Mouse (Mus musculus) forebrain, embryonic 12.5 days (tissue): ENCODE results near the gene Tgm4. TPM values are rescaled to one million over a fixed set of nuclear protein-coding genes. Genes with fewer than 3 reads are reported as not detected.

Experiments used
- ATAC-seq: fragments of 200-750 bp; cut with Nextera tagmentation; 2 replicates; pipeline ENCODE4 v1.8.0; 2017; ENCODE audit warnings: moderate TSS enrichment; ENCODE audit not compliant: low FRiP score
- H3K27ac ChIP-seq: fragments of 300-500 bp; sonication (generic); 2 replicates; pipeline ENCODE4 v1.5.1; 2016; ENCODE audit warnings: mild to moderate bottlenecking
- H3K27me3 ChIP-seq: fragments of 300-500 bp; sonication (generic); 2 replicates; pipeline ENCODE4 v1.6.1; 2016; ENCODE audit warnings: mild to moderate bottlenecking
- H3K36me3 ChIP-seq: fragments of 300-500 bp; sonication (generic); replicated peaks from 2 replicates; pipeline ENCODE4 v1.6.1; 2016; ENCODE audit warnings: mild to moderate bottlenecking
- H3K4me1 ChIP-seq: fragments of 300-500 bp; sonication (generic); 2 replicates; pipeline ENCODE4 v1.6.1; 2016
- H3K4me2 ChIP-seq: fragments of 300-500 bp; sonication (generic); 2 replicates; pipeline ENCODE4 v1.6.1; 2016; ENCODE audit warnings: mild to moderate bottlenecking, moderate library complexity
- H3K4me3 ChIP-seq: fragments of 300-500 bp; sonication (generic); replicated peaks from 2 replicates; pipeline ENCODE4 v1.5.1; 2016; ENCODE audit warnings: mild to moderate bottlenecking
- H3K9ac ChIP-seq: fragments of 300-500 bp; sonication (generic); 2 replicates; pipeline ENCODE4 v1.6.1; 2016; ENCODE audit warnings: mild to moderate bottlenecking
- H3K9me3 ChIP-seq: fragments of 300-500 bp; sonication (generic); 2 replicates; pipeline ENCODE4 v1.6.1; 2016
- WGBS: fragments of 180-500 bp; shearing (Covaris S2); methylation state at CpG from one replicate; pipeline ENCODE4 v1.1.7; 2016; 5-methylcytosine and 5-hydroxymethylcytosine counted together
- polyA plus RNA-seq: library from polyadenylated mRNA; unstranded; fragments of >200 nt; fragmentation: Nextera tagmentation; extraction: Ambion mirVana; gene quantifications from 2 replicates; pipeline ENCODE4 v1.2.1, GENCODE M21; 2016

Gene Tgm4
- polyA plus RNA-seq = 0.88 and 0.97 TPM in 2 replicates

- no peak for ATAC-seq
- Histone ChIP-seq H3K4me1 (no peaks in the 10 kb centered on the region), H3K4me2 (no peak within 1 kb of the TSS), H3K36me3 (no peaks in the 10 kb centered on the region), H3K9me3 (no peaks in the 10 kb centered on the region), H3K4me3 (no peak within 1 kb of the TSS), H3K27ac (no peak within 1 kb of the TSS), H3K27me3 (no peaks in the 10 kb centered on the region), H3K9ac (no peak within 1 kb of the TSS)
- 89% methylated on average over 4 of the region's 4 CpGs for WGBS
Observed at GRCm38 (mm10) chr9:123034426-123034825, at the start of gene Tgm4. Gene Tgm4, plus strand, starts transcription at chr9:123034726.

GRCm38 (mm10) chr9:122998406-122999192, 35.9 kb upstream of the Tgm4 start:
- WGBS = 95% methylated on average over 10 of the region's 10 CpGs
- Histone ChIP-seq H3K27ac (no peak overlapping the region), H3K36me3 (peaks cover 79% of the 10 kb centered on the region), H3K27me3 (no peaks in the 10 kb centered on the region), H3K4me1 (no peaks in the 10 kb centered on the region), H3K9ac (no peak overlapping the region), H3K4me3 (no peak overlapping the region), H3K4me2 (no peak overlapping the region), H3K9me3 (no peaks in the 10 kb centered on the region)
- no peak for ATAC-seq

GRCm38 (mm10) chr9:122999193-122999586, 35.3 kb upstream of the Tgm4 start:
- Histone ChIP-seq H3K27ac (no peak overlapping the region), H3K27me3 (no peaks in the 10 kb centered on the region), H3K4me1 (no peaks in the 10 kb centered on the region), H3K4me2 (no peak overlapping the region), H3K36me3 (peaks cover 80% of the 10 kb centered on the region), H3K9me3 (no peaks in the 10 kb centered on the region), H3K4me3 (no peak overlapping the region), H3K9ac (no peak overlapping the region)
- whole genome bisulfite sequencing = 95% methylated on average over 4 of the region's 4 CpGs
- ATAC-seq = no peak

- 100% methylated on average over 1 of the region's 2 CpGs for WGBS
Observed at GRCm38 (mm10) chr9:123004718-123005117, 29.8 kb upstream of the Tgm4 start.

GRCm38 (mm10) chr9:123006071-123006470, 28.5 kb upstream of the Tgm4 start:
- Histone ChIP-seq H3K9ac (no peak overlapping the region), H3K4me3 (no peak overlapping the region), H3K27ac (no peak overlapping the region), H3K36me3 (peaks cover 92% of the 10 kb centered on the region), H3K9me3 (no peaks in the 10 kb centered on the region), H3K4me2 (no peak overlapping the region), H3K4me1 (no peaks in the 10 kb centered on the region), H3K27me3 (no peaks in the 10 kb centered on the region)
- ATAC-seq = no peak
- WGBS = 83% methylated on average over 6 of the region's 6 CpGs

More at GRCm38 (mm10) chr9:123004718-123005117, 29.8 kb upstream of the Tgm4 start:
- Histone ChIP-seq H3K4me2 (no peak overlapping the region), H3K9ac (no peak overlapping the region), H3K4me3 (no peak overlapping the region), H3K27ac (no peak overlapping the region), H3K4me1 (no peaks in the 10 kb centered on the region), H3K36me3 (peaks cover 92% of the 10 kb centered on the region), H3K9me3 (no peaks in the 10 kb centered on the region), H3K27me3 (no peaks in the 10 kb centered on the region)
- ATAC-seq = no peak

- Histone ChIP-seq H3K4me1 (peaks cover 16% of the 10 kb centered on the region), H3K9ac (peak within 1 kb of the TSS; percentile 80), H3K27ac (peak within 1 kb of the TSS; percentile 93), H3K4me2 (peak within 1 kb of the TSS; percentile 63), H3K9me3 (no peaks in the 10 kb centered on the region), H3K27me3 (no peaks in the 10 kb centered on the region), H3K4me3 (peak within 1 kb of the TSS; percentile 77), H3K36me3 (peaks cover 23% of the 10 kb centered on the region)
- peak; percentile 95 for ATAC-seq
- WGBS = under 1% methylated on average over 54 of the region's 69 CpGs
Observed at GRCm38 (mm10) chr9:123020995-123021631, 13.4 kb upstream of the Tgm4 start, which contains the start of gene Tmem42. Gene Tmem42, plus strand, starts transcription at chr9:123021326.

GRCm38 (mm10) chr9:123021636-123022379, 12.7 kb upstream of the Tgm4 start:
- ATAC-seq = peak; percentile 63
- peak overlapping the region; percentile 77 for H3K4me3 ChIP-seq
- peak overlapping the region; percentile 63 for H3K4me2 ChIP-seq
- peak overlapping the region; percentile 80 for H3K9ac ChIP-seq
- H3K36me3 ChIP-seq = peaks cover 16% of the 10 kb centered on the region
- WGBS = 46% methylated on average over 16 of the region's 24 CpGs
- H3K9me3 ChIP-seq = no peaks in the 10 kb centered on the region
- no peaks in the 10 kb centered on the region for H3K27me3 ChIP-seq
- peaks cover 16% of the 10 kb centered on the region for H3K4me1 ChIP-seq
- peak overlapping the region; percentile 93; the same call in 1 of the 2 replicates for H3K27ac ChIP-seq

- no peaks in the 10 kb centered on the region for H3K9me3 ChIP-seq
- no peak for ATAC-seq
- no peak overlapping the region for H3K27ac ChIP-seq
- no peaks in the 10 kb centered on the region for H3K36me3 ChIP-seq
- H3K4me1 ChIP-seq = peaks cover 16% of the 10 kb centered on the region
- H3K9ac ChIP-seq = no peak overlapping the region
- 82% methylated on average over 2 of the region's 2 CpGs for WGBS
- H3K4me3 ChIP-seq = no peak overlapping the region
- no peak overlapping the region for H3K4me2 ChIP-seq
- no peaks in the 10 kb centered on the region for H3K27me3 ChIP-seq
Observed at GRCm38 (mm10) chr9:123024201-123024600, 10.3 kb upstream of the Tgm4 start.

- 86% methylated on average over 13 of the region's 13 CpGs for WGBS
- Histone ChIP-seq H3K36me3 (no peaks in the 10 kb centered on the region), H3K9me3 (no peaks in the 10 kb centered on the region), H3K9ac (no peak overlapping the region), H3K27me3 (no peaks in the 10 kb centered on the region), H3K4me2 (no peak overlapping the region), H3K4me3 (no peak overlapping the region), H3K27ac (no peak overlapping the region), H3K4me1 (no peaks in the 10 kb centered on the region)
- no peak for ATAC-seq
Observed at GRCm38 (mm10) chr9:123031496-123032246, 2.9 kb upstream of the Tgm4 start.

- no peaks in the 10 kb centered on the region for H3K27me3 ChIP-seq
- H3K4me1 ChIP-seq = no peaks in the 10 kb centered on the region
- WGBS = 90% methylated on average over 1 of the region's 1 CpGs
- H3K4me3 ChIP-seq = no peak overlapping the region
- no peaks in the 10 kb centered on the region for H3K36me3 ChIP-seq
- no peak overlapping the region for H3K9ac ChIP-seq
- H3K4me2 ChIP-seq = no peak overlapping the region
- ATAC-seq = no peak
- H3K27ac ChIP-seq = no peak overlapping the region
- no peaks in the 10 kb centered on the region for H3K9me3 ChIP-seq
Observed at GRCm38 (mm10) chr9:123047665-123048064, 13.1 kb downstream of the Tgm4 start.

GRCm38 (mm10) chr9:123058724-123059292, 24.3 kb downstream of the Tgm4 start:
- no peak overlapping the region for H3K4me2 ChIP-seq
- H3K4me1 ChIP-seq = no peaks in the 10 kb centered on the region
- no peaks in the 10 kb centered on the region for H3K36me3 ChIP-seq
- H3K27ac ChIP-seq = no peak overlapping the region
- H3K4me3 ChIP-seq = no peak overlapping the region
- ATAC-seq = no peak
- no peaks in the 10 kb centered on the region for H3K9me3 ChIP-seq
- no peak overlapping the region for H3K9ac ChIP-seq
- no peaks in the 10 kb centered on the region for H3K27me3 ChIP-seq
